Mouse (Mus musculus) T-cell, adult 2 months (primary cell): ENCODE results near the gene Rora.

Experiments
- DNase-seq: peaks from one replicate; pipeline ENCODE4 v3.0.0; 2022; ENCODE audit warnings: low spot score

Rora gene

GRCm38 (mm10) chr9:69404671-69405070 lies 751.1 kb downstream of the Rora start:
- no peak for DNase-seq

- no peak for DNase-seq
Measured at GRCm38 (mm10) chr9:69419476-69419875, 765.9 kb downstream of the Rora start.

- DNase-seq, result no peak
Measured at GRCm38 (mm10) chr9:69430531-69430930, 776.9 kb downstream of the Rora start.

- DNase-seq, result no peak
Measured at GRCm38 (mm10) chr9:69431863-69432555, 778.4 kb downstream of the Rora start.

GRCm38 (mm10) chr9:69435194-69435593 lies 781.6 kb downstream of the Rora start:
- no peak for DNase-seq

GRCm38 (mm10) chr9:69435662-69436061 lies 782.1 kb downstream of the Rora start:
- DNase-seq, result no peak
